Mouse (Mus musculus) hindbrain, embryonic 11.5 days (tissue): ENCODE data around the gene Stx18. TPM values are rescaled to one million over a fixed set of nuclear protein-coding genes. Genes with fewer than 3 reads are reported as not detected.

Experiments used
- ATAC-seq: fragments of 200-750 bp; cut with Nextera tagmentation; 2 replicates; pipeline ENCODE4 v1.8.0; 2017; ENCODE audit warnings: mild to moderate bottlenecking, moderate TSS enrichment, moderate library complexity; ENCODE audit not compliant: low FRiP score
- DNase-seq: peaks from one replicate; pipeline ENCODE4 v3.0.0-alpha.2; 2015; ENCODE audit warnings: low spot score
- H3K27ac ChIP-seq: fragments of 300-500 bp; sonication (generic); 2 replicates; pipeline ENCODE4 v1.5.1; 2014; ENCODE audit warnings: mild to moderate bottlenecking, low read depth, low read length
- H3K27me3 ChIP-seq: fragments of 300-500 bp; sonication (generic); 2 replicates; pipeline ENCODE4 v1.6.1; 2014; ENCODE audit warnings: mild to moderate bottlenecking, low read length, moderate library complexity, mixed read lengths; ENCODE audit not compliant: control insufficient read depth, insufficient read depth
- H3K36me3 ChIP-seq: fragments of 300-500 bp; sonication (generic); 2 replicates; pipeline ENCODE4 v1.6.1; 2014; ENCODE audit warnings: mild to moderate bottlenecking, low read length, moderate library complexity, mixed read lengths; ENCODE audit not compliant: control insufficient read depth, insufficient read depth
- H3K4me1 ChIP-seq: fragments of 300-500 bp; sonication (generic); replicated peaks from 2 replicates; pipeline ENCODE4 v1.6.1; 2014; ENCODE audit warnings: low read length, mixed read lengths; ENCODE audit not compliant: control insufficient read depth, insufficient read depth
- H3K4me2 ChIP-seq: fragments of 300-500 bp; sonication (generic); replicated peaks from 2 replicates; pipeline ENCODE4 v1.6.1; 2014; ENCODE audit warnings: mild to moderate bottlenecking, low read depth, low read length
- H3K4me3 ChIP-seq: fragments of 300-500 bp; sonication (generic); 2 replicates; pipeline ENCODE4 v1.5.1; 2014; ENCODE audit warnings: low read depth, low read length
- H3K9ac ChIP-seq: fragments of 300-500 bp; sonication (generic); 2 replicates; pipeline ENCODE4 v1.6.1; 2014; ENCODE audit warnings: low read depth, low read length
- H3K9me3 ChIP-seq: fragments of 300-500 bp; sonication (generic); 2 replicates; pipeline ENCODE4 v1.6.1; 2016; ENCODE audit warnings: low read length; ENCODE audit not compliant: control insufficient read depth
- WGBS: fragments of 180-500 bp; shearing (Covaris S2); extraction: QIAGEN DNeasy Blood & Tissue Kit; methylation state at CpG from one replicate; pipeline ENCODE4 v1.1.7; 2014; 5-methylcytosine and 5-hydroxymethylcytosine counted together
- polyA plus RNA-seq: library from polyadenylated mRNA; unstranded; fragments of >200 nt; fragmentation: Nextera tagmentation; extraction: Ambion mirVana; gene quantifications from 2 replicates; pipeline ENCODE4 v1.2.1, GENCODE M21; 2014

Gene Stx18
- polyA plus RNA-seq, 1 experiment from 2014 or later, result 59.1 TPM

GRCm38 (mm10) chr5:38129339-38129738, 90.8 kb downstream of the Stx18 start:
- ATAC-seq, result no peak
- no peak for DNase-seq
- Histone ChIP-seq H3K27ac (no peak overlapping the region), H3K4me2 (no peak overlapping the region), H3K9ac (no peak overlapping the region), H3K36me3 (peaks cover 4% of the 10 kb centered on the region; the same call in 1 of the 2 replicates), H3K9me3 (no peaks in the 10 kb centered on the region), H3K27me3 (no peaks in the 10 kb centered on the region), H3K4me3 (no peak overlapping the region), H3K4me1 (no peaks in the 10 kb centered on the region)
- WGBS, result 91% methylated on average over 2 of the region's 2 CpGs

GRCm38 (mm10) chr5:38136247-38136646, 97.7 kb downstream of the Stx18 start:
- 94% methylated on average over 9 of the region's 9 CpGs for WGBS
- no peak overlapping the region for H3K27ac ChIP-seq
- H3K36me3 ChIP-seq, result peaks cover 12% of the 10 kb centered on the region
- no peaks in the 10 kb centered on the region for H3K27me3 ChIP-seq
- no peak overlapping the region for H3K4me2 ChIP-seq
- H3K4me1 ChIP-seq, result no peaks in the 10 kb centered on the region
- DNase-seq (no peak), ATAC-seq (no peak)
- H3K4me3 ChIP-seq, result no peak overlapping the region
- no peak overlapping the region for H3K9ac ChIP-seq
- H3K9me3 ChIP-seq, result no peaks in the 10 kb centered on the region

- Histone ChIP-seq H3K4me3 (no peak overlapping the region), H3K4me1 (no peaks in the 10 kb centered on the region), H3K9me3 (no peaks in the 10 kb centered on the region), H3K9ac (no peak overlapping the region), H3K36me3 (peaks cover 12% of the 10 kb centered on the region), H3K27ac (no peak overlapping the region), H3K27me3 (no peaks in the 10 kb centered on the region), H3K4me2 (no peak overlapping the region)
- no peak for DNase-seq
- 92% methylated on average over 9 of the region's 9 CpGs for WGBS
- ATAC-seq, result no peak
Measured at GRCm38 (mm10) chr5:38137163-38137562, 98.6 kb downstream of the Stx18 start.

- H3K36me3 ChIP-seq, result peaks cover 13% of the 10 kb centered on the region
Measured at GRCm38 (mm10) chr5:38140893-38141292, 102.4 kb downstream of the Stx18 start.

GRCm38 (mm10) chr5:38146524-38146923, 108.0 kb downstream of the Stx18 start:
- WGBS, result 95% methylated on average over 6 of the region's 6 CpGs
- no peaks in the 10 kb centered on the region for H3K9me3 ChIP-seq
- H3K4me3 ChIP-seq, result no peak overlapping the region
- H3K27ac ChIP-seq, result no peak overlapping the region
- no peaks in the 10 kb centered on the region for H3K4me1 ChIP-seq
- no peak for DNase-seq
- no peak overlapping the region for H3K4me2 ChIP-seq
- H3K9ac ChIP-seq, result no peak overlapping the region
- H3K27me3 ChIP-seq, result no peaks in the 10 kb centered on the region
- H3K36me3 ChIP-seq, result peaks cover 14% of the 10 kb centered on the region; the same call in 1 of the 2 replicates
- no peak for ATAC-seq

More at GRCm38 (mm10) chr5:38140893-38141292, 102.4 kb downstream of the Stx18 start:
- Histone ChIP-seq H3K4me2 (no peak overlapping the region), H3K27ac (no peak overlapping the region), H3K4me1 (no peaks in the 10 kb centered on the region), H3K9ac (no peak overlapping the region), H3K9me3 (no peaks in the 10 kb centered on the region), H3K4me3 (no peak overlapping the region), H3K27me3 (no peaks in the 10 kb centered on the region)
- 0 out of 2 replicates have a peak, but pooled peaks have one; percentile 8 for ATAC-seq
- WGBS, result 91% methylated on average over 6 of the region's 6 CpGs
- no peak for DNase-seq

- DNase-seq (no peak), ATAC-seq (no peak)
- no peak overlapping the region for H3K27ac ChIP-seq
- no peak overlapping the region for H3K9ac ChIP-seq
- H3K9me3 ChIP-seq, result no peaks in the 10 kb centered on the region
- H3K27me3 ChIP-seq, result no peaks in the 10 kb centered on the region
- peaks cover 22% of the 10 kb centered on the region for H3K36me3 ChIP-seq
- 73% methylated on average over 3 of the region's 3 CpGs for WGBS
- H3K4me1 ChIP-seq, result 0 out of 2 replicates have a peak, but pooled peaks cover 2% of the 10 kb centered on the region
- no peak overlapping the region for H3K4me2 ChIP-seq
- H3K4me3 ChIP-seq, result no peak overlapping the region
Measured at GRCm38 (mm10) chr5:38151264-38151663, 112.7 kb downstream of the Stx18 start.

GRCm38 (mm10) chr5:38152201-38153108, 113.9 kb downstream of the Stx18 start:
- Histone ChIP-seq H3K4me3 (no peak overlapping the region), H3K9ac (no peak overlapping the region), H3K4me1 (0 out of 2 replicates have a peak, but pooled peaks cover 4% of the 10 kb centered on the region), H3K27ac (0 out of 2 replicates have a peak overlapping the region, but pooled peaks have one; percentile 11), H3K9me3 (no peaks in the 10 kb centered on the region), H3K36me3 (peaks cover 26% of the 10 kb centered on the region), H3K4me2 (no peak overlapping the region), H3K27me3 (no peaks in the 10 kb centered on the region)
- ATAC-seq, result no peak
- no peak for DNase-seq
- 87% methylated on average over 10 of the region's 10 CpGs for WGBS

GRCm38 (mm10) chr5:38153636-38154035, 115.1 kb downstream of the Stx18 start:
- no peak overlapping the region for H3K4me2 ChIP-seq
- no peaks in the 10 kb centered on the region for H3K27me3 ChIP-seq
- H3K9me3 ChIP-seq, result no peaks in the 10 kb centered on the region
- H3K27ac ChIP-seq, result no peak overlapping the region
- WGBS, result 89% methylated on average over 5 of the region's 5 CpGs
- peaks cover 26% of the 10 kb centered on the region for H3K36me3 ChIP-seq
- DNase-seq (no peak), ATAC-seq (no peak)
- no peak overlapping the region for H3K9ac ChIP-seq
- 0 out of 2 replicates have a peak, but pooled peaks cover 4% of the 10 kb centered on the region for H3K4me1 ChIP-seq
- no peak overlapping the region for H3K4me3 ChIP-seq
